Mouse (Mus musculus) bone marrow, adult 2 months (tissue): ENCODE results near the gene Tmem258.

ENCODE experiments used
- CTCF ChIP-seq: fragments of 200-500 bp; IDR thresholded peaks from 2 replicates; pipeline ENCODE4 v1.5.1; 2011; ENCODE audit warnings: low read length, control low read depth; ENCODE audit not compliant: control insufficient read depth, insufficient read depth
- POLR2A ChIP-seq: fragments of 200-500 bp; IDR thresholded peaks from 2 replicates; pipeline ENCODE4 v1.6.1; 2011; ENCODE audit warnings: low read depth, mild to moderate bottlenecking, control low read depth, low read length, borderline replicate concordance; ENCODE audit not compliant: control insufficient read depth

GRCm38 (mm10) chr19:10182142-10182541, 21.7 kb upstream of the Tmem258 start:
- TF ChIP-seq CTCF (no peak), POLR2A (no peak)
